Mouse (Mus musculus): ENCODE results near the gene Tspan11. TPM values are rescaled to one million over a fixed set of nuclear protein-coding genes. Genes with fewer than 3 reads are reported as not detected.

Tspan11 gene
- total RNA-seq, 2 experiments from 2014 or later: 6.6 to 11.6 TPM

- no peak for TF ChIP-seq CTCF (IDR thresholded peaks at IDR 0.05)
- DNase-seq (ENCODE audit: extremely low spot score in 1 of 2, low spot score in 2 of 2): no peak
- H3K4me3 ChIP-seq: no peak overlapping the region
- intact Hi-C loops (cut with DNase I): no loop called here
- no peak overlapping the region for H3K27ac ChIP-seq
These were observed 31.6 kb upstream of the Tspan11 start for GRCm38 (mm10) chr6:127855711-127856295.

GRCm38 (mm10) chr6:127861951-127862350 is 25.4 kb upstream of the Tspan11 start:
- DNase-seq (ENCODE audit: extremely low spot score in 1 of 2, low spot score in 2 of 2): no peak
- no peak overlapping the region for H3K27ac ChIP-seq
- TF ChIP-seq CTCF (IDR thresholded peaks at IDR 0.05): no peak
- no peak overlapping the region for H3K4me3 ChIP-seq
- intact Hi-C loops (cut with DNase I): no loop called here

DNA sequence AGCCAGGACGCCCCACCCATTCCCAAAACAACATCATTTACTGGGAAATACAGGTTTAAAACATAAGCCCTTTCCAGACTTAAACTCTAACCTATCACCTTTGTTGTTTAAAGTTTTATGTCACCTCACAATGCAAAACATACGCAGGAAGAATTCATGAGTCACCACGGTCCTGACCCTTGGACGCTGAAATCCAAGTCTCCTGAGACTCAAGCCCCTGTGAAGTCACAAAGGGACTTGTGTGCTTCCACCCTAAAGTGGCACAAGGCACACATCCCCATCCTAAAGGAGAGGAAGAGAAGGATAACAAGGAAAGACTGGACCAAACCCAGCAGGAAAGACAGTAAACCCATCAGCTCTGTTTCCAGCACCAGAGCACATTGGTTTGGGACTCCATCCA is 22.0 kb upstream of the Tspan11 start:
- TF ChIP-seq CTCF (IDR thresholded peaks at IDR 0.05): no peak
- intact Hi-C loops (cut with DNase I): no loop called here
- H3K4me3 ChIP-seq: no peak overlapping the region
- DNase-seq (ENCODE audit: extremely low spot score in 1 of 2, low spot score in 2 of 2): no peak
- no peak overlapping the region for H3K27ac ChIP-seq

GRCm38 (mm10) chr6:127868546-127868945 is 18.8 kb upstream of the Tspan11 start:
- intact Hi-C loops (cut with DNase I): no loop called here
- Histone ChIP-seq H3K4me3 (no peak overlapping the region), H3K27ac (no peak overlapping the region)
- no peak for DNase-seq (ENCODE audit: extremely low spot score in 1 of 2, low spot score in 2 of 2)
- TF ChIP-seq CTCF (IDR thresholded peaks at IDR 0.05): no peak

DNA sequence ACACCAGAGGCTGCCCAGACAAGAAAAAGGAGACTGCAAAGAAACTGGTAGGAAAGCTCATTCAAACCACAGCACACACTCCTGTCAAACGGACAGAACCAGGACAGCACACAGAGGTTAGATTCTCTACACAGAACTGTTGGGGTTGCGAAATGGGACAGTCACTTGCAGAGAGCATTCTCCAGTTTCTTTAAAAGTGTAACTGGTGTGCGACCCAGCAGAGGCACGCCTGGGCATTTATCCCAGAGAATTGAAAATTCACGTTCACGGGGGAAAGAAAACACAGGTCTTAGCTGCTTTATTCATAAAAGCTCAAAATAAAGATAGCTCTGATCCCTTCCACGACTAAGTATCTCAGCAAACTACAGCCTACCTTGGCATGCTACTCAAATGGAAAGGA is 18.3 kb upstream of the Tspan11 start:
- no peak overlapping the region for H3K4me3 ChIP-seq
- no peak for TF ChIP-seq CTCF (IDR thresholded peaks at IDR 0.05)
- no peak overlapping the region for H3K27ac ChIP-seq
- intact Hi-C loops (cut with DNase I): no loop called here
- no peak for DNase-seq (ENCODE audit: extremely low spot score in 1 of 2, low spot score in 2 of 2)

DNA sequence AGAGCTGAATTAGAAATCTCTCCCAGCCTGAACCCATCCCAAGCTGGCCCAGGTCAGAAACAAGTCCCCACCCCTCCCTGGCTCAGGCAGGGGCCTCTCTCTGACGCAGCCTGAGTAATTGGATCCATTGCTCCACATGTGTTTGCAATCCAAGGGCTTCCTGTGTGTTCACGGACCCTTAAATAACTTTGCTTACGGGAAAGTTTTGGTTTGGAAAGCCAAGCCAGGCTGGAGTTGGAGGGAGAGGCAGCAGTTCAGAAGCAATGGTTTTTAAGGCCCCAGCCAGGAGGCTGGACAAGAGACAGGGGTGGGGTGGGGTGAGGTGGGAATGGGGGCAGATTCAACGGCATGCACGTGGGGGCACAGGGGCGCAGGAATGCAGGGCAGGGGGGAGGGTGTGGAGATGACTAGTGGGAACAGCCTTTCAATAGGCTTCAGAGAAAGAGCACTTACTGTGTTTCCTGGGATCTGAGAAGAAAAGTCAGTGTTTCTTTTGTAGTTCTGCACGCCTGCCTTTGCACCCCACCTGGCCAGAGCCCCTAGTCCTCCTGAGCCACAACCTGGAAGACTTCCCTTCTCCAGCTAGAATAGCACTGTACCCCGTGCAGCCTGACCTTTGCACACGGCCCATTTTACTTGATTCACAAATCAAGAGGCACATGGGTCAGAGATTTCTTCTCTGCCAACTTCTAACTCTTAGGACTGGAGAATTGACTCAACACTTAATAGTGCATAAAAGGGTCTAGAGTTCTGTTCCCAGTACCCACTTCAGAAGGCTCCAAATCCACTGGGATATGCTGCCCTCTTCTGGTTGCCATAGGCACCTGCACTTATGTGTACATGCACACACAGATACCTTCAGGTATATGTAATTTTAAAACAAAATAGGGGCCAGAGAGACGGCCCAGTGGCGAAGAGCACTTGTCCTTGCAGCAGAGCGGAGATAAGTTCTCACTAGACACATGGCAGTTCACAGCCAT is 16.8 kb upstream of the Tspan11 start:
- DNase-seq (ENCODE audit: extremely low spot score in 1 of 2, low spot score in 2 of 2): no peak
- no peak overlapping the region for H3K27ac ChIP-seq
- intact Hi-C loops (cut with DNase I): no loop called here

GRCm38 (mm10) chr6:127871436-127871835 is 16.0 kb upstream of the Tspan11 start:
- H3K27ac ChIP-seq: no peak overlapping the region
- intact Hi-C loops (cut with DNase I): no loop called here
- TF ChIP-seq CTCF (IDR thresholded peaks at IDR 0.05): no peak
- DNase-seq (ENCODE audit: extremely low spot score in 1 of 2, low spot score in 2 of 2): no peak
- no peak overlapping the region for H3K4me3 ChIP-seq

More for the DNA sequence above, 16.8 kb upstream of the Tspan11 start:
- no peak; the same call in 1 of the 2 replicates for TF ChIP-seq CTCF (IDR thresholded peaks at IDR 0.05)
- H3K4me3 ChIP-seq: no peak overlapping the region

- Histone ChIP-seq H3K4me3 (no peak overlapping the region), H3K27ac (no peak overlapping the region)
- DNase-seq (ENCODE audit: extremely low spot score in 1 of 2, low spot score in 2 of 2): no peak
- intact Hi-C loops (cut with DNase I): no loop called here
- TF ChIP-seq CTCF (IDR thresholded peaks at IDR 0.05): no peak
These were observed 14.8 kb upstream of the Tspan11 start for GRCm38 (mm10) chr6:127872581-127872980.

- H3K27ac ChIP-seq: no peak overlapping the region
- no peak overlapping the region for H3K4me3 ChIP-seq
- no peak for TF ChIP-seq CTCF (IDR thresholded peaks at IDR 0.05)
- no peak for DNase-seq (ENCODE audit: extremely low spot score in 1 of 2, low spot score in 2 of 2)
- intact Hi-C loops (cut with DNase I): no loop called here
These were observed 11.5 kb upstream of the Tspan11 start for GRCm38 (mm10) chr6:127875883-127876282.

DNA sequence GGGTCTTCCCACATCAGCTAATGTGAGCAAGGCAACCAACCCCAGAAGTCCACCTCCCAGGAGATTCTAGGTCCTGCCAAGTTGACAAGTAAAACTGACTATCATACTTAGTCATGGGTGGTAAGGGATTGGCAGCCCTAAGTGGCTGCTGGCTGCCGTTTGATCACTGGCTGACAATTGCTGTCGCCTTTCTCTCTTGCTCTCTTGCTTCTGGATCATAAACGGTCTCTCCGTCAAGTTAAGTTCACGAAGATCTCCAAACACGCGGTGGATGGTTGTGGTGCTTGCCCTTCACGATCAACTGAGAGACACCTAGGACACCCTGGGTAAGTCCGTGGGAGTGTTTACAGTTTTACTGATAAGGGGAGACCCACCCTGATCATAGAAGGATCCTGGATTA is 11.0 kb upstream of the Tspan11 start:
- DNase-seq (ENCODE audit: extremely low spot score in 1 of 2, low spot score in 2 of 2): no peak
- Histone ChIP-seq H3K27ac (no peak overlapping the region), H3K4me3 (no peak overlapping the region)
- intact Hi-C loops (cut with DNase I): no loop called here
- no peak for TF ChIP-seq CTCF (IDR thresholded peaks at IDR 0.05)

- no peak for DNase-seq (ENCODE audit: extremely low spot score in 1 of 2, low spot score in 2 of 2)
- Histone ChIP-seq H3K4me3 (no peak overlapping the region), H3K27ac (no peak overlapping the region)
- intact Hi-C loops (cut with DNase I): no loop called here
- TF ChIP-seq CTCF (IDR thresholded peaks at IDR 0.05): no peak
These were observed 10.4 kb upstream of the Tspan11 start for GRCm38 (mm10) chr6:127877026-127877425.

GRCm38 (mm10) chr6:127879472-127879871 is 7.9 kb upstream of the Tspan11 start:
- intact Hi-C loops (cut with DNase I): no loop called here
- TF ChIP-seq CTCF (IDR thresholded peaks at IDR 0.05): peak; percentile 24
- DNase-seq (ENCODE audit: extremely low spot score in 1 of 2, low spot score in 2 of 2): no peak
- Histone ChIP-seq H3K27ac (no peak overlapping the region), H3K4me3 (no peak overlapping the region)
